Mouse (Mus musculus) mouse embryonic stem cell (cell line): ENCODE data around the gene 4930404H24Rik.

ENCODE experiments used
- in situ Hi-C, 2 experiments: fragments of 300-500 bp; cut with MboI; formaldehyde crosslinking; loops; 1 replicate in 1 of 2; 3 replicates in 1 of 2; pipeline ENCODE4 v1.14.3; 2019 to 2020; ENCODE audit warnings: low sequenced_read_pairs in 2 of 2, low pct_unique_long_range_greater_than_20kb in 1 of 2, mixed read lengths in 1 of 2; ENCODE audit not compliant: unreplicated experiment in 1 of 2

Gene 4930404H24Rik

GRCm38 (mm10) chr2:153496301-153496700 is 3.7 kb downstream of the 4930404H24Rik start:
- in situ Hi-C loops: loop anchor here (25.0 kb wide), 1 partner anchor 91 kb away; no protein-coding TSS in a partner anchor

GRCm38 (mm10) chr2:153496898-153497297 is 4.3 kb downstream of the 4930404H24Rik start:
- in situ Hi-C loops: loop anchor here (25.0 kb wide), 1 partner anchor 90 kb away; no protein-coding TSS in a partner anchor

GRCm38 (mm10) chr2:153499154-153499553 is 6.6 kb downstream of the 4930404H24Rik start:
- in situ Hi-C loops: loop anchor here (25.0 kb wide), 1 partner anchor 88 kb away; no protein-coding TSS in a partner anchor

GRCm38 (mm10) chr2:153506385-153506784 is 13.8 kb downstream of the 4930404H24Rik start:
- in situ Hi-C loops: no loop called here

- in situ Hi-C loops: no loop called here
These were observed 15.4 kb downstream of the 4930404H24Rik start for GRCm38 (mm10) chr2:153507969-153508368.

- in situ Hi-C loops: no loop called here
These were observed 15.8 kb downstream of the 4930404H24Rik start for GRCm38 (mm10) chr2:153508405-153508804.

- in situ Hi-C loops: no loop called here
These were observed 16.8 kb downstream of the 4930404H24Rik start for GRCm38 (mm10) chr2:153509211-153510029.

- in situ Hi-C loops: no loop called here
These were observed 17.5 kb downstream of the 4930404H24Rik start for GRCm38 (mm10) chr2:153510136-153510535.

GRCm38 (mm10) chr2:153511562-153511961 is 19.0 kb downstream of the 4930404H24Rik start:
- in situ Hi-C loops: no loop called here

- in situ Hi-C loops: no loop called here
These were observed 20.1 kb downstream of the 4930404H24Rik start for GRCm38 (mm10) chr2:153512416-153513323.

- in situ Hi-C loops: no loop called here
These were observed 21.4 kb downstream of the 4930404H24Rik start for GRCm38 (mm10) chr2:153513983-153514382.

- in situ Hi-C loops: no loop called here
These were observed 22.1 kb downstream of the 4930404H24Rik start for GRCm38 (mm10) chr2:153514497-153515380.

GRCm38 (mm10) chr2:153515582-153515981 is 23.0 kb downstream of the 4930404H24Rik start:
- in situ Hi-C loops: no loop called here

- in situ Hi-C loops: no loop called here
These were observed 24.4 kb downstream of the 4930404H24Rik start for GRCm38 (mm10) chr2:153516961-153517360.

GRCm38 (mm10) chr2:153520057-153520456 is 27.5 kb downstream of the 4930404H24Rik start:
- in situ Hi-C loops: no loop called here

- in situ Hi-C loops: no loop called here
These were observed 29.7 kb downstream of the 4930404H24Rik start for GRCm38 (mm10) chr2:153522270-153522669.

- in situ Hi-C loops: no loop called here
These were observed 30.6 kb downstream of the 4930404H24Rik start for GRCm38 (mm10) chr2:153523143-153523542.

GRCm38 (mm10) chr2:153523656-153524055 is 31.1 kb downstream of the 4930404H24Rik start:
- in situ Hi-C loops: no loop called here
